Mouse (Mus musculus): ENCODE measurements at regions not wholly inside any gene's neighbourhood (a gene's known extent, or its start where the extent isn't known, plus 50 kb on each side); places are given as distances from the start of the nearest gene placed in this dataset.

DNA sequence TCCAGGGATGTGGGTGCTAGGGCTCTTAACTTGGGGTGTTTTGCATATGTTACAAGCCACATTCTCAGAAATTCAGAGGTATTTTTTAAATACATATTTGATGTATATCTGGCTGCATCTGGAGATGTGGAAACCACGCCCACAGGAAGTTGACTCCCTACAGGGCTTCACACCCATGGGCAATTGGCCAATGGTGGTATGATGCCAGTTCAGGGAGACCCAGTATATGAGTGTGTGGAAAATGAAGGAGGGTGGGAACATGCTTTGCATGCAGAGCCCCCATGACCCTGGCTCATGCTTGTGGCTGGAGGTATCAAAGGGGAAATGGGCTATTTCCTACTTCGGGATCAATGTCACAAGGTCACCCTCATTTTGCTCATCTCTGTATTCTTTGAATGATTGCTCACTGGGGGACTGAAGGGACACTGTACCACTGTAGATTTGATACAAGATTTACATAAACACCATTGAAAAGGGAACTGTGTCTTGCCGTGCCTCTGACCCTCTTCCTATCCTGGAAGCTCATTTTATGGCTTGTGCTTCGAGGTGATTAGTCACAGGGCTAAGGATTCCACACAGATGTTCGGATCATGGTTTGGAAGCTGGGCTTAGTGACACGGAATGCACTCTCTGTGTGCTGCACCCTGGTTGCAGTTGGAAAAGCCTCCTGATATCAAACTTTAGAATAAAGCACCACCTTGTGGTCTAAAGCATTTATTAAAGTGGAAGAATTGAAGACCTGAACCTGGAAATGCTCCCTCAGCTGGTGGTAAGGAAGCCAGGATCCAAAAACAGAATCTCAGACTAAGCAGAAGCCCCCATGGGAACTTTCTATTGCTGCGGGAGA is 56.8 kb upstream of the Edn1 start:
- peak; percentile 36 for DNase-seq (ENCODE audit: low spot score)

DNA sequence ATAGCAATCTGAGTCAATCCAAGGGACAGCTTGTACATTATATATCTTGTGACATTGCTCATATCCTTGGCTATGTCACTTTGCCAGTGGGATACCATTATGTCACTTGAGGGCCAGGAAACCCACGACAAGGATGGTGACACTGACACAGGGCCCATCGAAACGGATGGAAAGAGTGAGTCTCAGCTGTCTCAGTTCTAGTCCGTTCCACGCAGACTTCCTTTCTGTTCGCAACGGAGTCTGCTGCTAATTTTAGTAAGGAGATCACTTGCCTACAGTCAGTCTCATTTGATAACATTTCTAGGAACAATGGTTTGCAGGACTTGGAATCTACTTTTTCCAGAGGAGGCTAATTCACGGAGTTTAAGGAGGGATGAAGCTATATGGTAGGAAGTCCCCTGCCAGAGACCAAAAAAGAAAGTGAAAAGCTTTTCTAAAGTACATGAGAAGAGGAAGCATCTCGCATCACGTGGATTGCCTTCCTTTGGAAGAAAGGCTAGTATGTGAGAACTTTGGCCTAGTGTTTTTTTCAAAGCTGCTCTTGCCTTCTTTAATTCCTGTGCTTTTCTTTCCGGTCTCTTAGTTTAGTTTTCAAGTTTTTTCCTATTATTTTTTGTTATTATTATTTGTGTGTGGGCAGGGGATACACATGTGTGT is 55.4 kb upstream of the Edn1 start:
- no peak for DNase-seq (ENCODE audit: low spot score)

Measured in gastrocnemius, adult 18-20 months (tissue).